Mouse (Mus musculus): Measurements from ENCODE around the gene Wnt2b. TPM values are rescaled to one million over a fixed set of nuclear protein-coding genes. Genes with fewer than 3 reads are reported as not detected.

The Wnt2b gene
- polyA plus RNA-seq, 1 experiment from 2014 or later = 1.3 TPM

GRCm38 (mm10) chr3:104994415-104994841 is 32.7 kb upstream of the Wnt2b start:
- WGBS = 57% methylated on average over 3 of the region's 3 CpGs
- no peak for ATAC-seq
- peak overlapping the region; percentile 36; the same call in 1 of the 2 replicates for H3K27ac ChIP-seq
- no peak overlapping the region for H3K4me2 ChIP-seq (replicated peaks)
- peaks cover 4% of the 10 kb centered on the region for H3K27me3 ChIP-seq
- H3K4me3 ChIP-seq (replicated peaks) = no peak overlapping the region
- no peaks in the 10 kb centered on the region for H3K9me3 ChIP-seq
- peaks cover 31% of the 10 kb centered on the region for H3K4me1 ChIP-seq (replicated peaks)
- H3K9ac ChIP-seq (replicated peaks) = no peak overlapping the region
- H3K36me3 ChIP-seq = no peaks in the 10 kb centered on the region

DNA sequence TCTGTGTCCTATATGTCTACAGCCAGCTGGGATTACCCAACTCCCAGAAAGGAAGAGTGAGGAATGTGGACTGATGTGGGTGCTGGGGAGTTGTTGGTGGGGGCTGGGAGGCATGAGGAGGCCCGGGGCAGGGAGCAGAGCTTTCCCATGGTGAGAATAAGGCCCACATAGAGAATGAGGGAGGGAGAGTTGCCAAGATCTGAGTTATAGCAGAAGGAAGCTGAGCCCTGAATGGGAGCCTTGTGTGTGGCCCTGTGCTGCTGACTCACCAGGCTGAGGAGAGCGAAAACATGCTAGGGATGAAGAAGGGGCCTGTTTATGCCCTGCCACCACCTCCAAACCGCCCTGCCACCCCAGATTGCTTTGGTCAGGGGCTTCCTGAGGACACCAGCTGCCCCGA is 32.1 kb upstream of the Wnt2b start:
- 64% methylated on average over 4 of the region's 4 CpGs for WGBS
- Histone ChIP-seq H3K27ac (peak overlapping the region; percentile 36; the same call in 1 of the 2 replicates), H3K9me3 (no peaks in the 10 kb centered on the region), H3K4me1 (replicated peaks) (peaks cover 28% of the 10 kb centered on the region), H3K9ac (replicated peaks) (no peak overlapping the region), H3K27me3 (no peaks in the 10 kb centered on the region), H3K4me2 (replicated peaks) (no peak overlapping the region), H3K36me3 (no peaks in the 10 kb centered on the region), H3K4me3 (replicated peaks) (no peak overlapping the region)
- peak; percentile 62 for ATAC-seq

GRCm38 (mm10) chr3:104992709-104993388 is 31.1 kb upstream of the Wnt2b start:
- WGBS = 12% methylated on average over 23 of the region's 23 CpGs
- no peak overlapping the region for H3K27ac ChIP-seq

GRCm38 (mm10) chr3:104991703-104992102 is 30.0 kb upstream of the Wnt2b start:
- WGBS = 82% methylated on average over 5 of the region's 5 CpGs

More at GRCm38 (mm10) chr3:104992709-104993388, 31.1 kb upstream of the Wnt2b start:
- peak; percentile 85 for ATAC-seq
- Histone ChIP-seq H3K27me3 (no peaks in the 10 kb centered on the region), H3K36me3 (no peaks in the 10 kb centered on the region), H3K4me3 (replicated peaks) (no peak overlapping the region), H3K9ac (replicated peaks) (no peak overlapping the region), H3K4me2 (replicated peaks) (peak overlapping the region; percentile 9; the same call in 1 of the 2 replicates), H3K9me3 (no peaks in the 10 kb centered on the region), H3K4me1 (replicated peaks) (peaks cover 19% of the 10 kb centered on the region; the same call in 1 of the 2 replicates)

GRCm38 (mm10) chr3:104987884-104988283 is 26.2 kb upstream of the Wnt2b start:
- Histone ChIP-seq H3K4me2 (replicated peaks) (no peak overlapping the region), H3K27me3 (no peaks in the 10 kb centered on the region), H3K9me3 (no peaks in the 10 kb centered on the region), H3K36me3 (no peaks in the 10 kb centered on the region), H3K4me3 (replicated peaks) (no peak overlapping the region), H3K9ac (replicated peaks) (no peak overlapping the region), H3K4me1 (replicated peaks) (0 out of 2 replicates have a peak, but pooled peaks cover 4% of the 10 kb centered on the region), H3K27ac (no peak overlapping the region)
- ATAC-seq = no peak
- WGBS = 76% methylated on average over 5 of the region's 5 CpGs

More at GRCm38 (mm10) chr3:104991703-104992102, 30.0 kb upstream of the Wnt2b start:
- no peak overlapping the region for H3K4me3 ChIP-seq (replicated peaks)
- no peaks in the 10 kb centered on the region for H3K27me3 ChIP-seq
- no peaks in the 10 kb centered on the region for H3K36me3 ChIP-seq
- ATAC-seq = no peak
- H3K27ac ChIP-seq = no peak overlapping the region
- H3K4me1 ChIP-seq (replicated peaks) = peaks cover 14% of the 10 kb centered on the region; the same call in 1 of the 2 replicates
- H3K9ac ChIP-seq (replicated peaks) = no peak overlapping the region
- no peaks in the 10 kb centered on the region for H3K9me3 ChIP-seq
- H3K4me2 ChIP-seq (replicated peaks) = no peak overlapping the region

DNA sequence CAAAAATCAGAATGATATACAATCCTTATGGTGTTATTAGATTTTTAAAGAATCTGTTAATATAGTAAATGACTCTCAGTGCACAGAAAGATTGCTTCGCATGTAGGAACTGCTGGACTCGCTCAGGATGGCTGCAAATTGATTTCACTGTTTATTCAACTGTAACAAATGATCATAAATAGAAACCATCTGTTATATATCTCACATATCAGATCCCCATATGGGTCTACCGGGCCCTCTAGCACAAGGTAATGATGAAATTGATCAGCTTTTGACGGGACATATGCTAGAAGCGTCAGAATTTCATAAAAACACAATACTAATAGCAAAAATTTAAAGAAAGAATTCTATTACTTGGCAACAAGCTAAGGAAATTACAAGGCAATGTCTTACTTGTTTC is 18.0 kb upstream of the Wnt2b start:
- no peak for ATAC-seq
- H3K36me3 ChIP-seq = no peaks in the 10 kb centered on the region
- H3K4me3 ChIP-seq (replicated peaks) = no peak overlapping the region
- H3K4me1 ChIP-seq (replicated peaks) = no peaks in the 10 kb centered on the region
- H3K9me3 ChIP-seq = no peaks in the 10 kb centered on the region
- no peak overlapping the region for H3K4me2 ChIP-seq (replicated peaks)
- H3K9ac ChIP-seq (replicated peaks) = no peak overlapping the region
- H3K27me3 ChIP-seq = no peaks in the 10 kb centered on the region
- H3K27ac ChIP-seq = no peak overlapping the region
- 71% methylated on average over 5 of the region's 5 CpGs for WGBS

DNA sequence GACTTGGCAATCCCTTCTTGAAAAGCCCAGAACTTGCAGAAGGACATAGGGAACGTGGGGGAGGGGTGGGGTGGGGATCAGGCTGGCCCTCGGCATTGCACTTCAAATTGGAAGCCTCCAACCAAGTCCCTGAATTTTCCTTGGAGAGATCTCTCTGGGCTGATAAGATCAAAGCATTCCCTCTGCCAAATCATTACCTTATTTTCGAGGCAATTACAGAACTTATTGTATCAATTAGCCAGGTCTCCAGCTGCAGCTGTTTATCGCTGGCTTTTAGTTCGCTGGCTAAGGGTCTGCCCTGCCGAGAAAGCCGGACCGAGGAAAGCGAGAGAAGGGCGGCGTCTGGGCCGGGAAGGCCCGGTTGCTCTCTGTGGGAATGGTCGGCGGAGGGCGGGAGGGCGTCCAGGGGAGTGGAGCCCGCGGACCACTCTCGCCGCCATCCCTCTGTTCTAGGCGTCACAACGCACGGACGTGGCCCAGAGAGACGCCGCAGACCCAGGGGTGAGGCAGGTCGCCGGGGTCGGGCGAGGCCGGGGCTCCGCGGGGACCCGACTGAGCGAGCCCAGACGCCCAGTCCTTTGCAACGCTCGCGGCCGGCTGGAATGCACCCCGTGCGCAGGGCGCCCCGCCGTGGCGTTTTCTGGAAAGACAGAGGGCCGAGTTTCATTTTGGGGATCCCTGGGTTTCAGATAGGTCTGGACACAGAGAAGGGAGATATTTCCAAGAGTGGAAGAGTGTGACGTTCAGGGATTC is 6.0 kb upstream of the Wnt2b start:
- Histone ChIP-seq H3K36me3 (no peaks in the 10 kb centered on the region), H3K27ac (peak overlapping the region; percentile 35; the same call in 1 of the 2 replicates), H3K27me3 (peaks cover 45% of the 10 kb centered on the region), H3K9me3 (no peaks in the 10 kb centered on the region), H3K4me3 (replicated peaks) (peak overlapping the region; percentile 47), H3K4me1 (replicated peaks) (peaks cover 20% of the 10 kb centered on the region), H3K4me2 (replicated peaks) (peak overlapping the region; percentile 65), H3K9ac (replicated peaks) (peak overlapping the region; percentile 63)
- WGBS = under 1% methylated on average over 46 of the region's 49 CpGs
- ATAC-seq = peak; percentile 74

- Histone ChIP-seq H3K9me3 (no peaks in the 10 kb centered on the region), H3K36me3 (no peaks in the 10 kb centered on the region), H3K4me2 (replicated peaks) (no peak overlapping the region), H3K4me1 (replicated peaks) (peaks cover 36% of the 10 kb centered on the region), H3K9ac (replicated peaks) (no peak overlapping the region), H3K4me3 (replicated peaks) (no peak overlapping the region), H3K27me3 (peaks cover 61% of the 10 kb centered on the region), H3K27ac (no peak overlapping the region)
- ATAC-seq = no peak
- 75% methylated on average over 7 of the region's 7 CpGs for WGBS
These were observed 4.4 kb upstream of the Wnt2b start for GRCm38 (mm10) chr3:104965991-104966554.

- Histone ChIP-seq H3K4me2 (replicated peaks) (no peak overlapping the region), H3K27ac (no peak overlapping the region), H3K9me3 (no peaks in the 10 kb centered on the region), H3K36me3 (no peaks in the 10 kb centered on the region), H3K27me3 (peaks cover 69% of the 10 kb centered on the region), H3K9ac (replicated peaks) (no peak overlapping the region), H3K4me3 (replicated peaks) (no peak overlapping the region), H3K4me1 (replicated peaks) (peaks cover 41% of the 10 kb centered on the region)
- no peak for ATAC-seq
- 79% methylated on average over 8 of the region's 8 CpGs for WGBS
These were observed 3.5 kb upstream of the Wnt2b start for GRCm38 (mm10) chr3:104965070-104965855.

DNA sequence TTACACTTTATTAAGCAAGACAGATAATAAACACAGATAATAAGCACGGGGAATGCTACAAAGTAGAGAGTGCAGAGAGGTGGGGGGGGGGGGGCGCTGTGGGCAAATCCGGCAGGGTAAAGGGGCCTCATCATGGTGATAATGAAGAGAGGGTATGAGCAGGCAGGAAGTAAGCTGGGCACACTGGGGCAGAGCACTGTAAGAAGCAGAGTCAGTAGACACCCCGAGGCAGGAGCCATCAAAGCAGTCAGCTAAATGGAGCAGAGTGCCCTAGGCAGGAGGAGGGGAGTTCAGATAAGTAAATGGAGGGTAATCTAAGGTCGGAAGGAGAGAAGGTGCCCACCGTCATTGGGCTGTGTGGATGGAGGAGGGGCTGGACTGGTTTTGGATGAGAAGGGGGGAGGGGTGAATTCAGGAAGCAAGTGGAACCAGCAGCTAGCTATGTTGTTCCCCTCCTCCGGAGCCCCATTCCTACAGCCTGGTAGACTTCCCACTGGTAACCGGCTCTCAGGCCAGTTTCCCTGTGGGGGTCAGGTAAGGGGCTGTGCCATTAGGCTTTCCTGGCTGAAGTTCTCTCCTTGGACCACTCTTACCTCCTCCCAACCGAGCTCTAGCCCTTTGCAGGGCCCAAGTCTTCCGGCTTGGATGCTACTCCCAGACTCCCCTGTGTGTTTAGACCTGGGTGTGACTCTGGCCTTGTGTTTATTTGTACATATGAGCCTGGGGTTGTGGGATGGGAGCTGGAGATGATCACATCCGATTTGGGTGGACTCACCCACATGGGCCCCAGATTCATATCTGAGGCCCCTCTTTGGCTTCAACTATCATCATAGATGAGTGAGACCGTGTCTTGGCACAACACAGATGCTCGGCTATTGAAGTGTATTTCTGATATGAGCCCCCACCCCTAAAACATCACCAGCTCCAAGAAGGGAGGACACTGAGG is 1.9 kb upstream of the Wnt2b start:
- ATAC-seq = no peak
- Histone ChIP-seq H3K4me2 (replicated peaks) (no peak overlapping the region), H3K4me1 (replicated peaks) (peaks cover 41% of the 10 kb centered on the region), H3K4me3 (replicated peaks) (no peak overlapping the region), H3K9me3 (no peaks in the 10 kb centered on the region), H3K27me3 (peaks cover 81% of the 10 kb centered on the region), H3K9ac (replicated peaks) (no peak overlapping the region), H3K36me3 (no peaks in the 10 kb centered on the region), H3K27ac (no peak overlapping the region)
- WGBS = 30% methylated on average over 13 of the region's 13 CpGs

- Histone ChIP-seq H3K27me3 (peaks cover 84% of the 10 kb centered on the region), H3K4me1 (replicated peaks) (peaks cover 36% of the 10 kb centered on the region), H3K9ac (replicated peaks) (no peak overlapping the region), H3K36me3 (no peaks in the 10 kb centered on the region), H3K27ac (no peak overlapping the region), H3K9me3 (no peaks in the 10 kb centered on the region), H3K4me2 (replicated peaks) (no peak overlapping the region), H3K4me3 (replicated peaks) (peak overlapping the region; percentile 57; the same call in 1 of the 2 replicates)
- no peak for ATAC-seq
- 10% methylated on average over 5 of the region's 5 CpGs for WGBS
These were observed 1.1 kb upstream of the Wnt2b start for GRCm38 (mm10) chr3:104962866-104963265.

Measured in midbrain, embryonic 13.5 days (tissue).